9 mouse cellular contexts compared by ENCODE assay signal in genomic region chr11:63136205-63136604, GRCm38 (mm10). TPM values are rescaled to one million over a fixed set of nuclear protein-coding genes. Genes with fewer than 3 reads are reported as not detected.
DNase-seq lines count a peak whose midpoint lies in the region; ATAC-seq and TF ChIP-seq lines count a peak whose summit lies in the region.
"Had no signal": no experiment of that assay in that cellular context is flagged by ENCODE, and none has a peak within 500 bp of the region (broad histone marks: within the 10 kb centered on the region; RNA-seq: fewer than 3 reads in every experiment).

No protein-coding gene starts in this region.

- WGBS in lung, embryonic 14.5 days, result 58% methylated on average over 6 of the region's 6 CpGs

- no peak overlapping the region for H3K4me3 ChIP-seq in layer of hippocampus, adult 2 months
- H3K4me3 ChIP-seq in lung, embryonic 14.5 days (ENCODE audit: low read depth, low read length), result no peak overlapping the region

- TF ChIP-seq CTCF in layer of hippocampus, adult 2 months (conservative IDR thresholded peaks at IDR 0.05), result no peak
- TF ChIP-seq CTCF in lung, embryonic 14.5 days (IDR thresholded peaks at IDR 0.05; ENCODE audit: low read depth), result no peak

- H3K36me3 ChIP-seq in lung, embryonic 14.5 days (ENCODE audit: insufficient read depth), result peaks cover 60% of the 10 kb centered on the region

- peaks cover 12% of the 10 kb centered on the region; the same call in 1 of the 2 replicates for H3K27me3 ChIP-seq in lung, embryonic 14.5 days (ENCODE audit: insufficient read depth, low read length)

- no peaks in the 10 kb centered on the region for H3K9me3 ChIP-seq in lung, embryonic 14.5 days (ENCODE audit: low read depth, low read length)

- intact Hi-C loops in heart, postnatal 36 days (cut with DNase I), result loop anchor here (5.0 kb wide), 2 partner anchors 36 to 314 kb away; partner anchors contain the start of gene Trim16
- intact Hi-C loops in left cerebral cortex, postnatal 4 days (cut with DNase I), result loop anchor here (5.0 kb wide), 1 partner anchor 379 kb away; no protein-coding TSS in a partner anchor

- H3K9ac ChIP-seq in lung, embryonic 14.5 days, result peak overlapping the region; percentile 27; the same call in 1 of the 2 replicates

- H3K27ac ChIP-seq in layer of hippocampus, adult 2 months, result peak overlapping the region; percentile 81
- H3K27ac ChIP-seq in lung, embryonic 14.5 days (ENCODE audit: low read depth), result peak overlapping the region; percentile 48

- peaks cover 22% of the 10 kb centered on the region for H3K4me1 ChIP-seq in lung, embryonic 14.5 days (ENCODE audit: insufficient read depth)

- H3K4me2 ChIP-seq in lung, embryonic 14.5 days, result peak overlapping the region; percentile 82; the same call in 1 of the 2 replicates

- no peak for ATAC-seq in lung, embryonic 14.5 days (ENCODE audit: insufficient read depth)

- DNase-seq in layer of hippocampus, adult 2 months (ENCODE audit: low spot score in 2 of 2), result no peak
- no peak for DNase-seq in layer of hippocampus, postnatal 25 days (ENCODE audit: extremely low spot score in 1 of 2, low spot score in 1 of 2)
- peak; percentile 52 for DNase-seq in brain, adult 2 months (ENCODE audit: low read depth, low spot score)
- peak; percentile 73 for DNase-seq in heart, postnatal 36 days
- DNase-seq in lung, embryonic 14.5 days, result peak; percentile 53
- DNase-seq in thymus, adult 18-20 months, result no peak
- DNase-seq in liver, result no peak
- no peak for DNase-seq in left cerebral cortex, postnatal 4 days

RNA-seq across cellular contexts. Expression of gene Pmp22, which starts 7.4 kb away (rescaled TPM):
- total RNA-seq in layer of hippocampus, adult 2 months (2021), result 10 to 100 TPM; 17.9 to 21.4 TPM
- 10 to 100 TPM; 21.8 to 23.6 TPM for total RNA-seq in layer of hippocampus, postnatal 25 days (2021)
- total RNA-seq in heart, postnatal 36 days (2021), result 10 to 100 TPM; 51.5 to 55.6 TPM
- polyA plus RNA-seq in lung, embryonic 14.5 days (2014; fragmentation: Nextera tagmentation; extraction: Ambion mirVana), result 223 and 230 TPM in 2 replicates
- total RNA-seq in left cerebral cortex, postnatal 4 days (2021), result 10 to 100 TPM; 16.9 to 17.2 TPM
- total RNA-seq: MEL had no signal

Comparison
In these comparisons a context has a peak if more than half of its experiments do, and no peak if none do; other contexts are left out.
1. DNase-seq: peak in brain, adult 2 months (single experiment), heart, postnatal 36 days (2 of 2) and lung, embryonic 14.5 days (single experiment); none in layer of hippocampus, adult 2 months (0 of 2), layer of hippocampus, postnatal 25 days (0 of 2), thymus, adult 18-20 months (0 of 2), liver (single experiment) and left cerebral cortex, postnatal 4 days (single experiment).